Mouse (Mus musculus) midbrain, embryonic 13.5 days (tissue): ENCODE results near the gene Ndufa10. TPM values are rescaled to one million over a fixed set of nuclear protein-coding genes. Genes with fewer than 3 reads are reported as not detected.
A peak's percentile ranks its signal among the peaks of the same experiment; 100 is the strongest.

Source experiments
- ATAC-seq: fragments of 200-750 bp; cut with Nextera tagmentation; 2 replicates; pipeline ENCODE4 v1.8.0; 2017; ENCODE audit warnings: mild to moderate bottlenecking, moderate TSS enrichment, moderate library complexity
- H3K27ac ChIP-seq: fragments of 300-500 bp; sonication (generic); 2 replicates; pipeline ENCODE4 v1.5.1; 2015; ENCODE audit warnings: inconsistent platforms, mild to moderate bottlenecking, moderate library complexity
- H3K27me3 ChIP-seq: fragments of 300-500 bp; sonication (generic); 2 replicates; pipeline ENCODE4 v1.6.1; 2015; ENCODE audit warnings: mild to moderate bottlenecking, inconsistent platforms
- H3K36me3 ChIP-seq: fragments of 300-500 bp; sonication (generic); 2 replicates; pipeline ENCODE4 v1.6.1; 2015; ENCODE audit warnings: mild to moderate bottlenecking, inconsistent platforms
- H3K4me1 ChIP-seq: fragments of 300-500 bp; sonication (generic); replicated peaks from 2 replicates; pipeline ENCODE4 v1.6.1; 2015; ENCODE audit warnings: inconsistent platforms
- H3K4me2 ChIP-seq: fragments of 300-500 bp; sonication (generic); replicated peaks from 2 replicates; pipeline ENCODE4 v1.6.1; 2015; ENCODE audit warnings: moderate library complexity, mild to moderate bottlenecking, inconsistent platforms
- H3K4me3 ChIP-seq: fragments of 300-500 bp; sonication (generic); replicated peaks from 2 replicates; pipeline ENCODE4 v1.5.1; 2015; ENCODE audit warnings: mild to moderate bottlenecking, inconsistent platforms
- H3K9ac ChIP-seq: fragments of 300-500 bp; sonication (generic); replicated peaks from 2 replicates; pipeline ENCODE4 v1.6.1; 2015; ENCODE audit warnings: mild to moderate bottlenecking, inconsistent platforms
- H3K9me3 ChIP-seq: fragments of 300-500 bp; sonication (generic); 2 replicates; pipeline ENCODE4 v1.6.1; 2016; ENCODE audit warnings: mild to moderate bottlenecking, inconsistent platforms
- WGBS: fragments of 180-500 bp; shearing (Covaris S2); methylation state at CpG from one replicate; pipeline ENCODE4 v1.1.7; 2015; 5-methylcytosine and 5-hydroxymethylcytosine counted together
- microRNA-seq: library from miRNA; unstranded; fragments of <30 nt; microRNA quantifications from one replicate; pipeline ENCODE4, GENCODE M21; 2016
- polyA plus RNA-seq: library from polyadenylated mRNA; unstranded; fragments of >200 nt; fragmentation: Nextera tagmentation; extraction: Ambion mirVana; gene quantifications from 2 replicates; pipeline ENCODE4 v1.2.1, GENCODE M21; 2015

The Ndufa10 gene
- polyA plus RNA-seq, 1 experiment from 2014 or later: 271 TPM

DNA sequence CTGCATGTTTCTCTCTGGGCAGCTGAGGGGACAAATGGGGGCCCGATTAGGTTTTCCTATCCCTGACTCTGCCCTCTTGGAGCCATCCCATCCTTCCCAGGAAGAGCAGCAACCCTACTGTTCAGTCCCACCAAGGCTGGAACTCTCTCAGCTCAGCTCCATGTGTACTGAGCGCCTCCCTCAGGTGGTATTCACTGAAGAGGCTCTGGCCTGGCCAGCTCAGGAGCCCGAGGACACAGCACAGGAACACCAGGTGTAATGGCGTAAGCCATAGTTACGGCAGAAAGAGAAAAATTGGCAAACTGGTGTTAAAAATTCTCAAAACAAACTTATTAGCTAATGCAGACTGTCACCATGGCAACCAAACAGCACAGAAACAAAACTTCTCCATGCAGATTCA, 68.5 kb downstream of the Ndufa10 start:
- Histone ChIP-seq H3K4me1 (no peaks in the 10 kb centered on the region; the same call in 1 of the 2 replicates), H3K27ac (no peak overlapping the region), H3K27me3 (no peaks in the 10 kb centered on the region), H3K36me3 (no peaks in the 10 kb centered on the region), H3K9ac (no peak overlapping the region), H3K4me3 (no peak overlapping the region), H3K9me3 (no peaks in the 10 kb centered on the region), H3K4me2 (no peak overlapping the region)
- 81% methylated on average over 5 of the region's 5 CpGs for WGBS
- no peak for ATAC-seq

DNA sequence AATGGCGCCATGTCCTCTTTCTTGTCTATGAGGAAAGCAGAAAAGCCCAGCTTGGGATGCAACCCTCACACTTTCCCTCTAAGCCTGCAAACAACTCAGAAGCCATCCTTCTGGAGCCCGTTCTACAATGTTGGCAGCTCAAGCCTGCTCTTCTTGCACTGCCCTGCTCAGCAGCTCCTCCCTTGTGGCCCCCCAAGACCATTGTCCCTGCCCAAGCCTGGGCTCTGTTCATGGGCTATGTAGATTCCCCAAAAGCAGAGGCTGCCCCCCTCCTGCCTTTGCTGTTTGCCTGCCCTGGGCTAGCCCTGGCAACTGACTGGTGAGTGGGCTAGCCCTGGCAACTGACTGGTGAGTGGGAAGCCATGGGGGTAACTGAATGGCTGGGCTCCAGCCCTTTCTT, 73.1 kb downstream of the Ndufa10 start:
- 87% methylated on average over 2 of the region's 2 CpGs for WGBS
- no peaks in the 10 kb centered on the region for H3K36me3 ChIP-seq
- no peak overlapping the region for H3K9ac ChIP-seq
- H3K4me2 ChIP-seq: no peak overlapping the region
- H3K27ac ChIP-seq: no peak overlapping the region
- H3K4me1 ChIP-seq: peaks cover 22% of the 10 kb centered on the region
- ATAC-seq: no peak
- H3K4me3 ChIP-seq: no peak overlapping the region
- no peaks in the 10 kb centered on the region for H3K27me3 ChIP-seq
- H3K9me3 ChIP-seq: no peaks in the 10 kb centered on the region

DNA sequence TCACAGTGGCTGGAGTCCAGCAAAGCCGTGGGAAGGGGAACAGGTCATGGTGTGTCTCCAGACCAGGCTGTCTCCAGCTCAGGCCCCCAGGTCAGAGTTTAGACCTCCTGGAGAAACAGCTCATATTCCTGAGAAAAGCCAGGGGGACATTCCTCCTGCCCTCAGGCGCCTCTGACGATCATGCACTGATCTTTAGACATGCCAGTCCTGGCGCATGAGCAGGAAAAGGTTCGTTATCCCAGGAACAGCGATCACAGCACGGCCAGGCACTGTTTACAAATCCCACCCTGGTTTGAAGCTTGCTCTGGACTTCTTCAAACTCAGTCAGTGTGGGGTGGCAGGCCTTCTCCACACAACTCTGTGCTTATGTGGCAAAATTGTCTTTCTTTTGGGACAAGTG, 75.1 kb downstream of the Ndufa10 start:
- peak overlapping the region; percentile 78 for H3K27ac ChIP-seq
- no peak for ATAC-seq
- no peak overlapping the region for H3K4me3 ChIP-seq
- peaks cover 25% of the 10 kb centered on the region for H3K4me1 ChIP-seq
- no peaks in the 10 kb centered on the region for H3K27me3 ChIP-seq
- no peaks in the 10 kb centered on the region for H3K36me3 ChIP-seq
- no peaks in the 10 kb centered on the region for H3K9me3 ChIP-seq
- no peak overlapping the region for H3K9ac ChIP-seq
- WGBS: 55% methylated on average over 7 of the region's 7 CpGs
- no peak overlapping the region for H3K4me2 ChIP-seq

DNA sequence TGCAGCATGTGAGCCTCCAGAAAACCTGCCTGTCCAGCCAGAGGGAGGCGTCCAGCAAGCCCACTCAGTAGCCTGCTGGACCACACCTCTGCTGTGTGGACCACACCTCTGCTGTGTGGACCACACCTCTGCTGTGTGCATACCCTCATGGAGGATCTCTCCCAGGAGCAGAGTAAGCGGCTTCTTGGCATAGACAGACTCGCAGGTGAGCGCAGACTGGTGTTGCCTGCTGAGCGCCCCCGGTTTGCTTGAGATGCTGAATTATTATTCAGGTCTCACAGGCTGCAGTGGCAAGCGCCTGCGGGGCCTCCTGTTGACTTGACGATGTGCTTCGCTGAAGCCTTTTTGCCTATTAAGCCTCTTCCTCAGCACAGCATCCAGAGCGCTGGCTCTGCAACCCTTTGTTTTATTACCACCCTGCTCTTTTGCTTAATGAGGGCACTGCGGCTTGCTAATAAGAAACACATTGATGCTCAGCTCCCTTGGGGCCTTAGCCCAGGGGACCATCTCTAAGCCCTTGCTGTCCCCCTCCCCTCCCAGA, 76.1 kb downstream of the Ndufa10 start:
- Histone ChIP-seq H3K4me1 (peaks cover 25% of the 10 kb centered on the region), H3K27me3 (no peaks in the 10 kb centered on the region), H3K4me3 (no peak overlapping the region), H3K27ac (peak overlapping the region; percentile 78), H3K36me3 (no peaks in the 10 kb centered on the region), H3K9ac (peak overlapping the region; percentile 8; the same call in 1 of the 2 replicates), H3K4me2 (peak overlapping the region; percentile 23), H3K9me3 (no peaks in the 10 kb centered on the region)
- WGBS: 7% methylated on average over 12 of the region's 12 CpGs
- peak; percentile 75 for ATAC-seq

DNA sequence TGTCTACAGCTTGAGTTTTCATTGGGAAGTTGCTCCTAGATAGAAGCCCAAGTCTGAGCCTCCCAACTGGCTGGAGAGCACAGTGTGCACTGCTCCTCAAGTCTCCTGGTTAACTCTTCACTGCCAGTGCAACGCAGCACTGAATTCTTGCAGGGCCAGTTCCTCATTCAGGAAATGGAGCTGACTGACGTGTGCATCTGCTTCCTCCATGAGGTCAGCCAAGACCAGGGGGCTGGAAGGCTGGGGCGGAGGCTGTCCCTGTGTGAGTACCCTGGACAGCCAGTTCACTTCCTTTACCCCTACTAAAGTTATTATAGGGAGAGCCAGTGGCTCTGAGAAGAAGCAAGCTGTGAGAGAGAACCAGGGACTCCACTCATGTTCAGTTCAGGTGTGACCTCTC, 79.4 kb downstream of the Ndufa10 start:
- Histone ChIP-seq H3K27ac (no peak overlapping the region), H3K9ac (no peak overlapping the region), H3K4me2 (no peak overlapping the region), H3K9me3 (no peaks in the 10 kb centered on the region), H3K36me3 (no peaks in the 10 kb centered on the region), H3K4me3 (no peak overlapping the region), H3K27me3 (no peaks in the 10 kb centered on the region), H3K4me1 (peaks cover 25% of the 10 kb centered on the region)
- 84% methylated on average over 3 of the region's 3 CpGs for WGBS
- no peak for ATAC-seq

DNA sequence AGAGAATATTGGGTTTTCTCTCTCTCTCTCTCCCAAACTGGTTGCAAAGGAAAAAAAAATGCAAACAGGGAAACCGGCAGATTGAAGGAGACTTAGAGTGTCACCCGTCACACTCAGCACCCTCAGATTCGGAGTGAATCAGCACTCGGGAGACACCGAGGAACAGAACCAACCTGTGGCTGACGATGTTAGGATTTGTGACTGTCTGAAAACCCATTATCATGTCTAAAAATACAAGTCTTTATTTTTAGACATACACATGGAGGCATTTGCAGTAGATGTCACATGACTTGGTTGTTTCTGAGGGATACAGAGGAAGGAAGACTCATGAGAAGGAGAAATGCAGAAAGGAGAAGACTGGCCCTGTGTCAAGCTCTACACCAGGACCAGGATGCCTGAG, 80.5 kb downstream of the Ndufa10 start:
- Histone ChIP-seq H3K36me3 (no peaks in the 10 kb centered on the region), H3K27me3 (no peaks in the 10 kb centered on the region), H3K27ac (no peak overlapping the region), H3K4me1 (peaks cover 16% of the 10 kb centered on the region), H3K9ac (no peak overlapping the region), H3K9me3 (no peaks in the 10 kb centered on the region), H3K4me3 (no peak overlapping the region), H3K4me2 (no peak overlapping the region)
- WGBS: 92% methylated on average over 6 of the region's 6 CpGs
- ATAC-seq: no peak

Small RNAs within 50 kb of the gene (microRNA-seq; reads per million reads assigned to microRNA genes)
- 3.9 reads per million, percentile 16 among the genes with 10 or more reads in this experiment for gene Mir6900

Other genes starting within 250 kb of the Ndufa10 start
- not detected in 2 replicates for gene Olfr1416, start 11.3 kb upstream of the Ndufa10 start, polyA plus RNA-seq
- gene Olfr1415, start 22.2 kb upstream of the Ndufa10 start, polyA plus RNA-seq: not detected in 2 replicates
- not detected in 2 replicates for gene Olfr1414, start 44.8 kb upstream of the Ndufa10 start, polyA plus RNA-seq
- gene Olfr1413, start 97.5 kb upstream of the Ndufa10 start, polyA plus RNA-seq: not detected in 2 replicates
- gene Olfr1412, start 111.9 kb upstream of the Ndufa10 start, polyA plus RNA-seq: not detected in 2 replicates
- not detected in 2 replicates for gene Olfr1411, start 120.6 kb upstream of the Ndufa10 start, polyA plus RNA-seq
- gene Olfr1410, start 131.9 kb upstream of the Ndufa10 start, polyA plus RNA-seq: not detected in 2 replicates
- 0.08 TPM in 1 of 2 replicates, not detected in the other for gene Olfr12, start 143.9 kb upstream of the Ndufa10 start, polyA plus RNA-seq
- 576 and 596 TPM in 2 replicates for gene Cops9, start 168.1 kb upstream of the Ndufa10 start, polyA plus RNA-seq
- gene Otos, start 175.0 kb upstream of the Ndufa10 start, polyA plus RNA-seq: 0.11 and 0.34 TPM in 2 replicates